Mouse (Mus musculus) lung, postnatal 0 days (tissue): ENCODE results near the gene Lsm2.
"Not testable (repeated sequence)": the region's sequence is repeated elsewhere in the genome, so short reads cannot be mapped to it uniquely, and the experiment has no call there.

Experiments
- CTCF ChIP-seq: IDR thresholded peaks from 2 replicates; pipeline ENCODE4 v1.5.1; 2016; ENCODE audit warnings: antibody characterized with exemption, mild to moderate bottlenecking
- EP300 ChIP-seq: IDR thresholded peaks from 2 replicates; pipeline ENCODE4 v1.6.1; 2016; ENCODE audit warnings: antibody characterized with exemption, mild to moderate bottlenecking, control low read depth

DNA sequence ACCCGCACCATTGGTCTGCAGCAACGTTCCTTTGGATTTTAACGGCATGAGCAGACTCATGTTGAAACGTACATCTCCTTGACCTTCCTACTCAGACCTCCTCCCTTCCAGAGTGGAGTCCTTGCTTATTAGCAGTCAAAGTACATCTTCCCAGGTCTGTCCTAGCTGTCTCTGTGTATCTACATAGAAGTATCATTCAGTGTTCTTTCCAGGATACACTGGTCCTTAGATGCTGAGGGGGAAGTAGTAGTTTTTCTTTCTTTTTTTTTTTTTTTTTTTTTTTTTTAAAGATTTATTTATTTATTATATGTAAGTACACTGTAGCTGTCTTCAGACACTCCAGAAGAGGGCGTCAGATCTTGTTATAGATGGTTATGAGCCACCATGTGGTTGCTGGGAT lies 24.2 kb downstream of the Lsm2 start:
- not testable (repeated sequence) for TF ChIP-seq CTCF, EP300
